Mouse (Mus musculus) forebrain, postnatal 0 days (tissue): ENCODE data around the gene Mgst2. TPM values are rescaled to one million over a fixed set of nuclear protein-coding genes. Genes with fewer than 3 reads are reported as not detected.

Source experiments
- ATAC-seq: fragments of 200-750 bp; cut with Nextera tagmentation; 2 replicates; pipeline ENCODE4 v1.8.0; 2017; ENCODE audit warnings: mild to moderate bottlenecking, moderate library complexity
- DNase-seq: peaks from one replicate; pipeline ENCODE4 v3.0.0-alpha.2; 2015
- H3K27ac ChIP-seq: fragments of 300-500 bp; sonication (generic); 2 replicates; pipeline ENCODE4 v1.5.1; 2014; ENCODE audit warnings: low read depth, mild to moderate bottlenecking, antibody characterized with exemption, low read length, moderate library complexity, mixed read lengths
- H3K27me3 ChIP-seq: fragments of 300-500 bp; sonication (generic); 2 replicates; pipeline ENCODE4 v1.6.1; 2014; ENCODE audit warnings: mild to moderate bottlenecking, low read length, mixed read lengths; ENCODE audit not compliant: insufficient read depth
- H3K36me3 ChIP-seq: fragments of 300-500 bp; sonication (generic); 2 replicates; pipeline ENCODE4 v1.6.1; 2014; ENCODE audit warnings: mild to moderate bottlenecking, moderate library complexity; ENCODE audit not compliant: insufficient read depth
- H3K4me1 ChIP-seq: fragments of 300-500 bp; sonication (generic); 2 replicates; pipeline ENCODE4 v1.6.1; 2014; ENCODE audit warnings: antibody characterized with exemption; ENCODE audit not compliant: insufficient read depth
- H3K4me2 ChIP-seq: fragments of 300-500 bp; sonication (generic); 2 replicates; pipeline ENCODE4 v1.6.1; 2014; ENCODE audit warnings: low read depth, mild to moderate bottlenecking, moderate library complexity
- H3K4me3 ChIP-seq: fragments of 300-500 bp; sonication (generic); 2 replicates; pipeline ENCODE4 v1.5.1; 2014; ENCODE audit warnings: low read depth, low read length, mixed read lengths
- H3K9ac ChIP-seq: fragments of 300-500 bp; sonication (generic); 2 replicates; pipeline ENCODE4 v1.6.1; 2014; ENCODE audit warnings: mild to moderate bottlenecking
- H3K9me3 ChIP-seq: fragments of 300-500 bp; sonication (generic); 2 replicates; pipeline ENCODE4 v1.6.1; 2016; ENCODE audit warnings: low read length
- CTCF ChIP-seq: sonication (generic); IDR thresholded peaks from 2 replicates; pipeline ENCODE4 v1.5.1; 2016; ENCODE audit warnings: antibody characterized with exemption, control low read depth, low read depth
- WGBS: fragments of 180-500 bp; shearing (Covaris S2); extraction: QIAGEN DNeasy Blood & Tissue Kit; methylation state at CpG from one replicate; pipeline ENCODE4 v1.1.7; 2014; 5-methylcytosine and 5-hydroxymethylcytosine counted together
- polyA plus RNA-seq: library from polyadenylated mRNA; unstranded; fragments of >200 nt; fragmentation: Nextera tagmentation; extraction: Ambion mirVana; gene quantifications from 2 replicates; pipeline ENCODE4 v1.2.1, GENCODE M21; 2015
- total RNA-seq: library from RNA; depleted of rRNA; stranded (reverse); fragments of >200 nt; gene quantifications from 2 replicates; pipeline ENCODE4 v1.2.3, GENCODE M21; 2014

Gene Mgst2
- total and polyA plus RNA-seq, 2 experiments from 2014 or later, result 0.94 TPM; not detected in 1

- no peak overlapping the region for H3K27ac ChIP-seq
- H3K9me3 ChIP-seq, result no peaks in the 10 kb centered on the region
- WGBS, result 100% methylated on average over 1 of the region's 1 CpGs
- no peaks in the 10 kb centered on the region for H3K36me3 ChIP-seq
- no peaks in the 10 kb centered on the region for H3K27me3 ChIP-seq
- H3K9ac ChIP-seq, result no peak overlapping the region
- DNase-seq (no peak), ATAC-seq (no peak)
- H3K4me3 ChIP-seq, result no peak overlapping the region
- peaks cover 3% of the 10 kb centered on the region; the same call in 1 of the 2 replicates for H3K4me1 ChIP-seq
- H3K4me2 ChIP-seq, result no peak overlapping the region
- no peak for TF ChIP-seq CTCF
Measured at GRCm38 (mm10) chr3:51630746-51631145, 29.4 kb upstream of the Mgst2 start.

DNA sequence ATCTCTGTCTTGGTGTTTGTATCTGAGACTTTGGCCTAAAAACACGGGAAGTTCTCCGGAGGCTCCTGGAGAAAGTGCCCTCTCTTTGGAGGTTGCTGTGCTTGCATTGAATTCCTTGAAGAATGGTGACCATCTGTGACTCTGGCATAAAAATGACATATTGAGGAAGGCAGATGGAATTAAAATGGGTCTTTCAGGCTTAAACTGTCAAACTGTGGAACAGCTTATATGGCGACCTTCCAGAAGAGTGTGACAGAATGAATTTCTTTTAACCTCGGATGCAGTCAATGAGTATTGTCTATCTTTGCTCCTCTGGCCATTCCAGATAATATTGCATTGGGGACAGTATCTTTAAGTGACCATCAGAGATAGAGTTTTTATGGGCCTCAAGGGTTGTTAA is 28.2 kb upstream of the Mgst2 start:
- ATAC-seq (peak; percentile 42), DNase-seq (peak; percentile 57)
- H3K4me2 ChIP-seq, result no peak overlapping the region
- peaks cover 3% of the 10 kb centered on the region; the same call in 1 of the 2 replicates for H3K4me1 ChIP-seq
- TF ChIP-seq CTCF, result no peak
- no peak overlapping the region for H3K4me3 ChIP-seq
- no peak overlapping the region for H3K9ac ChIP-seq
- no peaks in the 10 kb centered on the region for H3K9me3 ChIP-seq
- no peaks in the 10 kb centered on the region for H3K36me3 ChIP-seq
- WGBS, result 53% methylated on average over 4 of the region's 4 CpGs
- no peaks in the 10 kb centered on the region for H3K27me3 ChIP-seq
- no peak overlapping the region for H3K27ac ChIP-seq

DNA sequence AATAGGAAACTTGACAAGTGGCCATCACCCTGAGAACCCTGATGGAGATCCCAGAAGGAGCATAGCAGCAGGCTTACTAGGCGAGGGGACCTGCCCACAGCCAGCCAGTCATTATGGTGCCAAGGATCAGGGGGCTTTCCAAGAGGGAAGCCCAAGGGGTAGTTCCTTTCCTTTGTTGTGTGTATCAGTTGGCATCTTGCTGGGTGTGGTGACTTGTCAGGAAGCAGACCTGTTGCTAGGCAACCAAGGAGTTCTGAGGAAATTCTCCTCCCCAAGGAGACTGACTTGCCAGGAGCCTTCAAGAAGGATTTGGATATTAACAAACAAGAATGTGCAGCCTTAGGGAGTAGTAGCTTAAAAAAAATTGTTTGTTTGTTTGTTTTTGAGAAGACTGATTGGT is 25.7 kb upstream of the Mgst2 start:
- H3K36me3 ChIP-seq, result no peaks in the 10 kb centered on the region
- TF ChIP-seq CTCF, result no peak
- H3K27me3 ChIP-seq, result no peaks in the 10 kb centered on the region
- no peak overlapping the region for H3K9ac ChIP-seq
- 39% methylated on average over 1 of the region's 1 CpGs for WGBS
- ATAC-seq (peak; percentile 70), DNase-seq (peak; percentile 74)
- no peak overlapping the region for H3K27ac ChIP-seq
- no peak overlapping the region for H3K4me3 ChIP-seq
- H3K4me2 ChIP-seq, result no peak overlapping the region
- H3K4me1 ChIP-seq, result peaks cover 3% of the 10 kb centered on the region; the same call in 1 of the 2 replicates
- H3K9me3 ChIP-seq, result no peaks in the 10 kb centered on the region

- Histone ChIP-seq H3K4me3 (no peak overlapping the region), H3K4me1 (peaks cover 3% of the 10 kb centered on the region; the same call in 1 of the 2 replicates), H3K27me3 (no peaks in the 10 kb centered on the region), H3K9ac (no peak overlapping the region), H3K9me3 (no peaks in the 10 kb centered on the region), H3K4me2 (no peak overlapping the region), H3K27ac (no peak overlapping the region), H3K36me3 (no peaks in the 10 kb centered on the region)
- ATAC-seq, result no peak
- 90% methylated on average over 2 of the region's 2 CpGs for WGBS
- no peak for DNase-seq
- TF ChIP-seq CTCF, result no peak
Measured at GRCm38 (mm10) chr3:51635960-51636359, 24.2 kb upstream of the Mgst2 start.

GRCm38 (mm10) chr3:51636700-51637099 is 23.5 kb upstream of the Mgst2 start:
- DNase-seq, result no peak
- TF ChIP-seq CTCF, result no peak
- no peak for ATAC-seq
- Histone ChIP-seq H3K36me3 (no peaks in the 10 kb centered on the region), H3K4me1 (peaks cover 3% of the 10 kb centered on the region; the same call in 1 of the 2 replicates), H3K9ac (no peak overlapping the region), H3K4me2 (no peak overlapping the region), H3K9me3 (no peaks in the 10 kb centered on the region), H3K27ac (no peak overlapping the region), H3K27me3 (no peaks in the 10 kb centered on the region), H3K4me3 (no peak overlapping the region)
- 93% methylated on average over 20 of the region's 20 CpGs for WGBS

DNA sequence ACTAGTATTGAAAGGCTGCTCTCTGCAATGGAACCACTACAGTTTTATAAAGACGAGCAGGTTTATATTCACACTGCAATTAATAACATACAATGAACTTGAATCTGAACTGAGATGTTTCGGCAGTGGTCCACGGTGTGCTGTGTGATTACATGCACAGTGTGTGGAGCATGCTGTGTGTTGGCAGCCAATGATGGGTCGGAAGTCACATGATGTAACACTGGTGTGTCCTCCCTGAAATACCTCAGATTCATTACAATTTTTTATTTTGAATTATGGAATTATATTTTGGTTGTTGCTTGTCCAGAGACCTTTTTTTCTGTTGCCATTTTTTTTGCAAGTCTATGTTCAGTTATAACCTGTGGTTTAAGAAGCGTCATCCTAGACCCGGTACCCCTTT is 22.8 kb upstream of the Mgst2 start:
- no peak for DNase-seq
- no peaks in the 10 kb centered on the region for H3K27me3 ChIP-seq
- H3K4me2 ChIP-seq, result no peak overlapping the region
- WGBS, result 81% methylated on average over 6 of the region's 6 CpGs
- ATAC-seq, result no peak
- TF ChIP-seq CTCF, result no peak
- no peaks in the 10 kb centered on the region for H3K36me3 ChIP-seq
- peaks cover 3% of the 10 kb centered on the region; the same call in 1 of the 2 replicates for H3K4me1 ChIP-seq
- H3K4me3 ChIP-seq, result no peak overlapping the region
- no peaks in the 10 kb centered on the region for H3K9me3 ChIP-seq
- H3K9ac ChIP-seq, result no peak overlapping the region
- no peak overlapping the region for H3K27ac ChIP-seq

DNA sequence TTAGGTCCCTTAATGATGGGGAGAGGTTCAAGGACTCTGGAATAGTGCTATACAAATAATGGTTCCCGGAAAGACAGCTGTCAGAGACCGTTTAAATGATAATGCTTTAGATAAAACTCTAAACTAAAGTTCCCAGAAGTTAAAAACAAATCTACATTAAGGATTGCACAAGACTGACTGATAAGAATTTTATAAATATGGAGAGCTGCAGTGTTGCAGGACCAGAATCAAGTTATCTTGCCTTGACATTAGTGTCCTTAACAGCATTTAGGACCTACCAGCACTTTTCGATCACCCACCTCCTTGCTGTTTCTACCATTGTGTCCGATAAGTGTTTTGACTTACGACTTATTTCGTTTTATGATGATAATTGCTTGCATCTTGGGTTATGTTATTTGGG is 21.9 kb upstream of the Mgst2 start:
- H3K4me1 ChIP-seq, result peaks cover 3% of the 10 kb centered on the region; the same call in 1 of the 2 replicates
- no peak overlapping the region for H3K9ac ChIP-seq
- no peak overlapping the region for H3K27ac ChIP-seq
- ATAC-seq (no peak), DNase-seq (no peak)
- no peaks in the 10 kb centered on the region for H3K27me3 ChIP-seq
- TF ChIP-seq CTCF, result no peak
- WGBS, result 94% methylated on average over 6 of the region's 6 CpGs
- H3K4me2 ChIP-seq, result no peak overlapping the region
- no peaks in the 10 kb centered on the region for H3K36me3 ChIP-seq
- H3K4me3 ChIP-seq, result no peak overlapping the region
- H3K9me3 ChIP-seq, result no peaks in the 10 kb centered on the region
